Mouse (Mus musculus): ENCODE data around the gene Plxna4. TPM values are rescaled to one million over a fixed set of nuclear protein-coding genes. Genes with fewer than 3 reads are reported as not detected.

Plxna4 gene
- polyA plus RNA-seq, 1 experiment from 2014 or later: 0.91 TPM

- Histone ChIP-seq H3K9me3 (ENCODE audit: control insufficient read depth) (no peaks in the 10 kb centered on the region), H3K27ac (ENCODE audit: low read depth, low read length) (no peak overlapping the region), H3K36me3 (ENCODE audit: control insufficient read depth, insufficient read depth) (no peaks in the 10 kb centered on the region), H3K4me1 (replicated peaks; ENCODE audit: control insufficient read depth, insufficient read depth, low read length) (no peaks in the 10 kb centered on the region), H3K4me2 (replicated peaks; ENCODE audit: low read depth) (no peak overlapping the region), H3K9ac (ENCODE audit: low read depth, low read length) (no peak overlapping the region), H3K4me3 (ENCODE audit: low read depth, low read length) (no peak overlapping the region), H3K27me3 (replicated peaks; ENCODE audit: control insufficient read depth, insufficient read depth, low read length) (no peaks in the 10 kb centered on the region)
- ATAC-seq: no peak
- TF ChIP-seq CTCF (IDR thresholded peaks at IDR 0.05; ENCODE audit: low read depth): no peak
- WGBS: 83% methylated on average over 8 of the region's 8 CpGs
These were observed 245.3 kb downstream of the Plxna4 start for GRCm38 (mm10) chr6:32342727-32343126.

- no peak overlapping the region for H3K4me3 ChIP-seq (ENCODE audit: low read depth, low read length)
- no peak for ATAC-seq
- 69% methylated on average over 6 of the region's 6 CpGs for WGBS
- H3K27me3 ChIP-seq (replicated peaks; ENCODE audit: control insufficient read depth, insufficient read depth, low read length): no peaks in the 10 kb centered on the region
- no peak overlapping the region for H3K9ac ChIP-seq (ENCODE audit: low read depth, low read length)
- no peak overlapping the region for H3K4me2 ChIP-seq (replicated peaks; ENCODE audit: low read depth)
- H3K36me3 ChIP-seq (ENCODE audit: control insufficient read depth, insufficient read depth): no peaks in the 10 kb centered on the region
- TF ChIP-seq CTCF (IDR thresholded peaks at IDR 0.05; ENCODE audit: low read depth): no peak
- H3K27ac ChIP-seq (ENCODE audit: low read depth, low read length): no peak overlapping the region
- H3K9me3 ChIP-seq (ENCODE audit: control insufficient read depth): no peaks in the 10 kb centered on the region
- H3K4me1 ChIP-seq (replicated peaks; ENCODE audit: control insufficient read depth, insufficient read depth, low read length): no peaks in the 10 kb centered on the region
These were observed 245.7 kb downstream of the Plxna4 start for GRCm38 (mm10) chr6:32342272-32342671.

GRCm38 (mm10) chr6:32338416-32338943 is 249.5 kb downstream of the Plxna4 start:
- ATAC-seq: no peak
- TF ChIP-seq CTCF (IDR thresholded peaks at IDR 0.05; ENCODE audit: low read depth): no peak
- 49% methylated on average over 8 of the region's 8 CpGs for WGBS

GRCm38 (mm10) chr6:32331281-32331680 is 256.7 kb downstream of the Plxna4 start:
- H3K27me3 ChIP-seq (replicated peaks; ENCODE audit: control insufficient read depth, insufficient read depth, low read length): no peaks in the 10 kb centered on the region; the same call in 1 of the 2 replicates
- no peaks in the 10 kb centered on the region for H3K9me3 ChIP-seq (ENCODE audit: control insufficient read depth)
- no peak overlapping the region for H3K4me2 ChIP-seq (replicated peaks; ENCODE audit: low read depth)
- ATAC-seq: no peak
- H3K4me1 ChIP-seq (replicated peaks; ENCODE audit: control insufficient read depth, insufficient read depth, low read length): no peaks in the 10 kb centered on the region
- H3K36me3 ChIP-seq (ENCODE audit: control insufficient read depth, insufficient read depth): no peaks in the 10 kb centered on the region
- no peak overlapping the region for H3K27ac ChIP-seq (ENCODE audit: low read depth, low read length)
- no peak overlapping the region for H3K9ac ChIP-seq (ENCODE audit: low read depth, low read length)
- no peak for TF ChIP-seq CTCF (IDR thresholded peaks at IDR 0.05; ENCODE audit: low read depth)
- H3K4me3 ChIP-seq (ENCODE audit: low read depth, low read length): no peak overlapping the region

More at GRCm38 (mm10) chr6:32338416-32338943, 249.5 kb downstream of the Plxna4 start:
- H3K4me1 ChIP-seq (replicated peaks; ENCODE audit: control insufficient read depth, insufficient read depth, low read length): no peaks in the 10 kb centered on the region
- no peak overlapping the region for H3K27ac ChIP-seq (ENCODE audit: low read depth, low read length)
- no peak overlapping the region for H3K9ac ChIP-seq (ENCODE audit: low read depth, low read length)
- H3K4me3 ChIP-seq (ENCODE audit: low read depth, low read length): no peak overlapping the region
- H3K4me2 ChIP-seq (replicated peaks; ENCODE audit: low read depth): no peak overlapping the region
- H3K36me3 ChIP-seq (ENCODE audit: control insufficient read depth, insufficient read depth): no peaks in the 10 kb centered on the region
- no peaks in the 10 kb centered on the region for H3K27me3 ChIP-seq (replicated peaks; ENCODE audit: control insufficient read depth, insufficient read depth, low read length)
- no peaks in the 10 kb centered on the region for H3K9me3 ChIP-seq (ENCODE audit: control insufficient read depth)

GRCm38 (mm10) chr6:32330034-32330795 is 257.8 kb downstream of the Plxna4 start:
- H3K4me2 ChIP-seq (replicated peaks; ENCODE audit: low read depth): no peak overlapping the region
- ATAC-seq: no peak
- no peaks in the 10 kb centered on the region; the same call in 1 of the 2 replicates for H3K27me3 ChIP-seq (replicated peaks; ENCODE audit: control insufficient read depth, insufficient read depth, low read length)
- H3K36me3 ChIP-seq (ENCODE audit: control insufficient read depth, insufficient read depth): no peaks in the 10 kb centered on the region
- H3K4me3 ChIP-seq (ENCODE audit: low read depth, low read length): no peak overlapping the region
- no peak overlapping the region for H3K27ac ChIP-seq (ENCODE audit: low read depth, low read length)
- TF ChIP-seq CTCF (IDR thresholded peaks at IDR 0.05; ENCODE audit: low read depth): no peak
- no peaks in the 10 kb centered on the region for H3K9me3 ChIP-seq (ENCODE audit: control insufficient read depth)
- H3K9ac ChIP-seq (ENCODE audit: low read depth, low read length): no peak overlapping the region
- H3K4me1 ChIP-seq (replicated peaks; ENCODE audit: control insufficient read depth, insufficient read depth, low read length): no peaks in the 10 kb centered on the region
- WGBS: 76% methylated on average over 9 of the region's 9 CpGs

- Histone ChIP-seq H3K4me1 (replicated peaks; ENCODE audit: control insufficient read depth, insufficient read depth, low read length) (no peaks in the 10 kb centered on the region), H3K9me3 (ENCODE audit: control insufficient read depth) (no peaks in the 10 kb centered on the region), H3K4me2 (replicated peaks; ENCODE audit: low read depth) (no peak overlapping the region), H3K4me3 (ENCODE audit: low read depth, low read length) (no peak overlapping the region), H3K36me3 (ENCODE audit: control insufficient read depth, insufficient read depth) (no peaks in the 10 kb centered on the region), H3K27me3 (replicated peaks; ENCODE audit: control insufficient read depth, insufficient read depth, low read length) (no peaks in the 10 kb centered on the region; the same call in 1 of the 2 replicates), H3K27ac (ENCODE audit: low read depth, low read length) (no peak overlapping the region), H3K9ac (ENCODE audit: low read depth, low read length) (no peak overlapping the region)
- WGBS: 5% methylated on average over 8 of the region's 8 CpGs
- ATAC-seq: no peak
- peak; percentile 96 for TF ChIP-seq CTCF (IDR thresholded peaks at IDR 0.05; ENCODE audit: low read depth)
These were observed 260.0 kb downstream of the Plxna4 start for GRCm38 (mm10) chr6:32328028-32328427.
